ENCODE assay signal across 23 mouse cellular contexts in the genomic region with DNA sequence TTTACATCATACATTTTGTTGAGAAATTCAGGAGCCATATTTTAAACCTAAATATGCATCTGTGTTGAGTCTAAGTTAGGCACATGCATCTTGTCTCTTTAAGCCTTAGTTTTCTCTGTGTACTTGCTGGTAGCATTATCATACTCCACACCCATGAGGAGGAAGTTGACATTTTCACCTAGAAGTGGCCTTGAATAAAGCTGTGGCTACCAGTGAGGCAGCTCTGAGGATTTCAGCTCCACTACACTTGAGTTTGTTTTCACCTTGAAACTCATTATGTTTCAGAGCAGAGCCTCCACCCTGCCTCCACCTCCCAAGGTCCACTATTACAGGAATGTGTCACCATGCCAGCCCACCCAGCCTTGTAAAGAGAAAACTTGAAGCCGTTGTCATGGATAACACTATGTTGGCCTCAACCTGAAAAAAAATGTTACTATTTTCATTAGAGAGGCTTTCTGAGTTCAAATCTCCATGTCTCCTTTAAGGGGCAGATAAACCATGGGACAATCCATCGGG. TPM values are rescaled to one million over a fixed set of nuclear protein-coding genes. Genes with fewer than 3 reads are reported as not detected.
DNase-seq lines count a peak whose midpoint lies in the region; ATAC-seq and TF ChIP-seq lines count a peak whose summit lies in the region.
"Had no signal": no experiment of that assay in that cellular context is flagged by ENCODE, and none has a peak within 500 bp of the region (broad histone marks: within the 10 kb centered on the region; RNA-seq: fewer than 3 reads in every experiment).

No protein-coding gene starts in this region.

- no peak for ATAC-seq in limb, embryonic 14.5 days (ENCODE audit: low FRiP score, low read depth)
- no peak for ATAC-seq in kidney, embryonic 16.5 days (ENCODE audit: low FRiP score, low TSS enrichment)
- ATAC-seq in neutrophil, adult 5-6 weeks (ENCODE audit: extremely low read depth, insufficient number of reproducible peaks, low FRiP score, poor library complexity, severe bottlenecking) = peak; percentile 65
- ATAC-seq: forebrain, embryonic 15.5 days; liver, embryonic 12.5 days; midbrain, embryonic 13.5 days had no signal

- no peaks in the 10 kb centered on the region for H3K9me3 ChIP-seq in limb, embryonic 14.5 days (ENCODE audit: control insufficient read depth, low read length)
- H3K9me3 ChIP-seq in limb, embryonic 10.5 days (replicated peaks) = no peaks in the 10 kb centered on the region
- H3K9me3 ChIP-seq in kidney, embryonic 16.5 days (ENCODE audit: low read length) = no peaks in the 10 kb centered on the region
- H3K9me3 ChIP-seq: embryonic facial prominence, embryonic 10.5 days; forebrain, embryonic 15.5 days; heart, embryonic 10.5 days; limb, embryonic 12.5 days; liver, embryonic 12.5 days; megakaryocyte, embryonic 14.5 days; midbrain, embryonic 13.5 days; neural tube, embryonic 12.5 days had no signal

- no peak for TF ChIP-seq POLR2A in limb, embryonic 14.5 days (IDR thresholded peaks at IDR 0.05; ENCODE audit: borderline replicate concordance, extremely low read depth, insufficient read depth, insufficient read length)

- no peak overlapping the region for H3K4me3 ChIP-seq in limb, embryonic 14.5 days (replicated peaks; ENCODE audit: low read length)
- H3K4me3 ChIP-seq in limb, embryonic 10.5 days = no peak overlapping the region
- no peak overlapping the region for H3K4me3 ChIP-seq in kidney, embryonic 16.5 days (ENCODE audit: low read length)
- H3K4me3 ChIP-seq: embryonic facial prominence, embryonic 10.5 days; forebrain, embryonic 15.5 days; heart, embryonic 10.5 days; limb, embryonic 12.5 days; liver, embryonic 12.5 days; megakaryocyte, embryonic 14.5 days; midbrain, embryonic 13.5 days; neural tube, embryonic 12.5 days had no signal

- no peak for DNase-seq in limb, embryonic 14.5 days (ENCODE audit: low spot score)
- no peak for DNase-seq in limb, embryonic 10.5 days (ENCODE audit: low spot score)
- peak; percentile 30 to 41 for DNase-seq in B cell, adult 2 months
- DNase-seq in layer of hippocampus, postnatal 25 days (ENCODE audit: extremely low spot score in 1 of 2, low spot score in 1 of 2) = no peak
- no peak for DNase-seq in lung, postnatal 25 days (ENCODE audit: low spot score)
- DNase-seq: adrenal gland, postnatal 25 days; cerebellum, adult 9-11 months; gastrocnemius, postnatal 10 days; heart, postnatal 4 days; lung, adult 18-20 months; lung, postnatal 14 days; thymus, postnatal 14 days had no signal

- no peak overlapping the region for H3K4me2 ChIP-seq in limb, embryonic 14.5 days (replicated peaks; ENCODE audit: low read depth, low read length, severe bottlenecking)
- H3K4me2 ChIP-seq in kidney, embryonic 16.5 days (replicated peaks; ENCODE audit: low read depth, low read length) = no peak overlapping the region
- H3K4me2 ChIP-seq: forebrain, embryonic 15.5 days; hindbrain, embryonic 14.5 days; limb, embryonic 12.5 days; liver, embryonic 12.5 days; midbrain, embryonic 13.5 days; neural tube, embryonic 12.5 days had no signal

- no peaks in the 10 kb centered on the region for H3K36me3 ChIP-seq in limb, embryonic 14.5 days (ENCODE audit: control insufficient read depth, insufficient read depth, low read length)
- no peaks in the 10 kb centered on the region for H3K36me3 ChIP-seq in limb, embryonic 10.5 days
- no peaks in the 10 kb centered on the region for H3K36me3 ChIP-seq in kidney, embryonic 16.5 days (ENCODE audit: insufficient read depth, low read length)
- H3K36me3 ChIP-seq: embryonic facial prominence, embryonic 10.5 days; forebrain, embryonic 15.5 days; heart, embryonic 10.5 days; limb, embryonic 12.5 days; liver, embryonic 12.5 days; midbrain, embryonic 13.5 days; neural tube, embryonic 12.5 days had no signal

- no peak overlapping the region for H3K9ac ChIP-seq in limb, embryonic 14.5 days (ENCODE audit: low read depth, low read length, severe bottlenecking)
- no peak overlapping the region for H3K9ac ChIP-seq in kidney, embryonic 16.5 days (replicated peaks; ENCODE audit: low read length)
- H3K9ac ChIP-seq: forebrain, embryonic 15.5 days; hindbrain, embryonic 14.5 days; limb, embryonic 12.5 days; liver, embryonic 12.5 days; midbrain, embryonic 13.5 days; neural tube, embryonic 12.5 days had no signal

- WGBS in limb, embryonic 14.5 days = 79% methylated on average over 2 of the region's 2 CpGs
- 96% methylated on average over 2 of the region's 2 CpGs for WGBS in limb, embryonic 10.5 days
- WGBS in kidney, embryonic 16.5 days = 88% methylated on average over 2 of the region's 2 CpGs

- H3K27me3 ChIP-seq in limb, embryonic 14.5 days (ENCODE audit: control insufficient read depth, insufficient read depth, low read length) = no peaks in the 10 kb centered on the region
- no peaks in the 10 kb centered on the region for H3K27me3 ChIP-seq in limb, embryonic 10.5 days (ENCODE audit: low read depth, poor library complexity, severe bottlenecking)
- no peaks in the 10 kb centered on the region for H3K27me3 ChIP-seq in kidney, embryonic 16.5 days (ENCODE audit: insufficient read depth, low read length)
- H3K27me3 ChIP-seq: forebrain, embryonic 15.5 days; limb, embryonic 12.5 days; liver, embryonic 12.5 days; midbrain, embryonic 13.5 days; neural tube, embryonic 12.5 days had no signal

- H3K27ac ChIP-seq in limb, embryonic 14.5 days (replicated peaks; ENCODE audit: low read depth, low read length) = 0 out of 2 replicates have a peak overlapping the region, but pooled peaks have one; percentile 33
- H3K27ac ChIP-seq in limb, embryonic 10.5 days = no peak overlapping the region
- peak overlapping the region; percentile 19; the same call in 1 of the 2 replicates for H3K27ac ChIP-seq in kidney, embryonic 16.5 days (ENCODE audit: low read length)
- H3K27ac ChIP-seq: embryonic facial prominence, embryonic 10.5 days; forebrain, embryonic 15.5 days; heart, embryonic 10.5 days; hindbrain, embryonic 14.5 days; limb, embryonic 12.5 days; liver, embryonic 12.5 days; midbrain, embryonic 13.5 days; neural tube, embryonic 12.5 days had no signal

- H3K4me1 ChIP-seq in limb, embryonic 14.5 days (ENCODE audit: control insufficient read depth, insufficient read depth, low read length) = peaks cover 6% of the 10 kb centered on the region; the same call in 1 of the 2 replicates
- H3K4me1 ChIP-seq in limb, embryonic 10.5 days = no peaks in the 10 kb centered on the region
- peaks cover 2% of the 10 kb centered on the region for H3K4me1 ChIP-seq in kidney, embryonic 16.5 days (ENCODE audit: insufficient read depth, low read length)
- H3K4me1 ChIP-seq: forebrain, embryonic 15.5 days; limb, embryonic 12.5 days; liver, embryonic 12.5 days; midbrain, embryonic 13.5 days; neural tube, embryonic 12.5 days had no signal

RNA-seq across cellular contexts. Expression of gene Lamb3, which starts 26.7 kb away (rescaled TPM):
- polyA plus RNA-seq in limb, embryonic 14.5 days (2012; rRNA removed) = 3.6 and 4.0 TPM in 2 replicates
- polyA plus RNA-seq in limb, embryonic 14.5 days (2014; fragmentation: Nextera tagmentation; extraction: Ambion mirVana) = 3.5 and 4.6 TPM in 2 replicates
- polyA plus RNA-seq in limb, embryonic 10.5 days (2016; fragmentation: Nextera tagmentation; extraction: Ambion mirVana) = 0.40 and 0.81 TPM in 2 replicates
- polyA plus RNA-seq in kidney, embryonic 16.5 days (2015; fragmentation: Nextera tagmentation; extraction: Ambion mirVana) = 1.2 and 2.3 TPM in 2 replicates
- total RNA-seq in neutrophil, adult 5-6 weeks (2017) = 25.7 and 29.8 TPM in 2 replicates
- under 1 TPM; 0.76 to 0.80 TPM for total RNA-seq in layer of hippocampus, postnatal 25 days (2021)

RNA-seq across cellular contexts. Expression of gene Hsd11b1, which starts 29.7 kb away (rescaled TPM):
- 1.2 and 1.6 TPM in 2 replicates for polyA plus RNA-seq in limb, embryonic 14.5 days (2012; rRNA removed)
- polyA plus RNA-seq in limb, embryonic 14.5 days (2014; fragmentation: Nextera tagmentation; extraction: Ambion mirVana) = 1.2 and 1.6 TPM in 2 replicates
- not detected in 2 replicates for polyA plus RNA-seq in limb, embryonic 10.5 days (2016; fragmentation: Nextera tagmentation; extraction: Ambion mirVana)
- 2.6 and 4.6 TPM in 2 replicates for polyA plus RNA-seq in kidney, embryonic 16.5 days (2015; fragmentation: Nextera tagmentation; extraction: Ambion mirVana)
- total RNA-seq in neutrophil, adult 5-6 weeks (2017) = 12.5 and 13.6 TPM in 2 replicates
- total RNA-seq in layer of hippocampus, postnatal 25 days (2021) = 10 to 100 TPM; 47.4 to 53.4 TPM
- polyA plus RNA-seq: hindbrain, embryonic 14.5 days; midbrain, embryonic 13.5 days; neural tube, embryonic 12.5 days had no signal

RNA-seq across cellular contexts. Expression of gene Traf3ip3, which starts 32.7 kb away (rescaled TPM):
- 9.7 and 18.8 TPM in 2 replicates for polyA plus RNA-seq in limb, embryonic 14.5 days (2012; rRNA removed)
- 17.6 and 22.6 TPM in 2 replicates for polyA plus RNA-seq in limb, embryonic 14.5 days (2014; fragmentation: Nextera tagmentation; extraction: Ambion mirVana)
- polyA plus RNA-seq in limb, embryonic 10.5 days (2016; fragmentation: Nextera tagmentation; extraction: Ambion mirVana) = 1.0 and 1.5 TPM in 2 replicates
- 2.0 and 2.1 TPM in 2 replicates for polyA plus RNA-seq in kidney, embryonic 16.5 days (2015; fragmentation: Nextera tagmentation; extraction: Ambion mirVana)
- total RNA-seq in neutrophil, adult 5-6 weeks (2017) = 473 and 476 TPM in 2 replicates
- total RNA-seq in layer of hippocampus, postnatal 25 days (2021) = 1 to 10 TPM in 1 of 2 experiments, under 1 TPM in 1; 0.89 to 1.9 TPM

RNA-seq across cellular contexts. Expression of gene G0s2, which starts 38.8 kb away (rescaled TPM):
- polyA plus RNA-seq in limb, embryonic 14.5 days (2012; rRNA removed) = 36.9 and 44.7 TPM in 2 replicates
- 27.0 and 31.7 TPM in 2 replicates for polyA plus RNA-seq in limb, embryonic 14.5 days (2014; fragmentation: Nextera tagmentation; extraction: Ambion mirVana)
- 4.6 and 6.3 TPM in 2 replicates for polyA plus RNA-seq in limb, embryonic 10.5 days (2016; fragmentation: Nextera tagmentation; extraction: Ambion mirVana)
- polyA plus RNA-seq in kidney, embryonic 16.5 days (2015; fragmentation: Nextera tagmentation; extraction: Ambion mirVana) = 39.8 and 55.9 TPM in 2 replicates
- total RNA-seq in neutrophil, adult 5-6 weeks (2017) = 169 and 190 TPM in 2 replicates
- total RNA-seq in layer of hippocampus, postnatal 25 days (2021) = 10 to 100 TPM in 1 of 2 experiments, 1 to 10 TPM in 1; 9.3 to 11.2 TPM

Comparison
In these comparisons a context has a peak if more than half of its experiments do, and no peak if none do; other contexts are left out.
1. DNase-seq: peak in B cell, adult 2 months (2 of 2); none in limb, embryonic 14.5 days (single experiment), limb, embryonic 10.5 days (single experiment), layer of hippocampus, postnatal 25 days (0 of 2) and lung, postnatal 25 days (single experiment).